ENCODE assay signal across 16 mouse cellular contexts in the genomic region with DNA sequence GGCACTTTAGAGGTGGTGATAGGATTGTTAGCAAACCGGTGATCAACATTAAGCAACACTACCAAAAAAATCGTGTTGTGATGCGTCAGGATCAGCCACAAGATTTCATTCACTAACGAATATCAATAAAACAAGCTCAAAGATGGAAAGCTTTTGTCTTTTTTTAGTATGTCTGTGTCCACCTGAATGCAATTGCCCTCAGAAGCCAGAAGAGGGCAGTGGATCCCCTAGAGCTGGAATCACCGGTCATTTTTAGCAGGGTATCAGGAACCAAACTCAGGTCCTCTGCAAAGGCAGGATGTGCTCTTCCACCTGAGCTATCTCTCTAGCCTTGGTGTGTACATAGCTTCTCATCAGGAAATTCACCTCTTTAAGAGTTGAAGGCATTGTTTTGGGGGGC. TPM values are rescaled to one million over a fixed set of nuclear protein-coding genes. Genes with fewer than 3 reads are reported as not detected.
A peak's percentile ranks its signal among the peaks of the same experiment; 100 is the strongest.
DNase-seq lines count a peak whose midpoint lies in the region; ATAC-seq and TF ChIP-seq lines count a peak whose summit lies in the region.
"Had no signal": no experiment of that assay in that cellular context is flagged by ENCODE, and none has a peak within 500 bp of the region (broad histone marks: within the 10 kb centered on the region; RNA-seq: fewer than 3 reads in every experiment).

No protein-coding gene starts in this region.

- H3K9me3 ChIP-seq in kidney, postnatal 0 days (replicated peaks; ENCODE audit: low read length) = no peaks in the 10 kb centered on the region
- no peaks in the 10 kb centered on the region for H3K9me3 ChIP-seq in intestine, embryonic 15.5 days
- no peaks in the 10 kb centered on the region for H3K9me3 ChIP-seq in forebrain, embryonic 11.5 days (ENCODE audit: control insufficient read depth, low read length)
- H3K9me3 ChIP-seq: heart, embryonic 13.5 days; hindbrain, embryonic 10.5 days; liver, embryonic 15.5 days had no signal

- no peaks in the 10 kb centered on the region for H3K27me3 ChIP-seq in kidney, postnatal 0 days (ENCODE audit: insufficient read depth, low read length)
- H3K27me3 ChIP-seq in testis, adult 2 months (ENCODE audit: control insufficient read depth, insufficient read depth, low read length) = no peaks in the 10 kb centered on the region
- no peaks in the 10 kb centered on the region for H3K27me3 ChIP-seq in intestine, embryonic 15.5 days (replicated peaks)
- H3K27me3 ChIP-seq in forebrain, embryonic 11.5 days (ENCODE audit: control insufficient read depth, insufficient read depth, low read length) = no peaks in the 10 kb centered on the region; the same call in 1 of the 2 replicates

- H3K9ac ChIP-seq in kidney, postnatal 0 days (ENCODE audit: low read depth, low read length) = no peak overlapping the region
- H3K9ac ChIP-seq in intestine, embryonic 15.5 days = no peak overlapping the region
- H3K9ac ChIP-seq in forebrain, embryonic 11.5 days (ENCODE audit: low read length) = no peak overlapping the region
- H3K9ac ChIP-seq: heart, embryonic 13.5 days; liver, embryonic 15.5 days had no signal

- H3K4me2 ChIP-seq in kidney, postnatal 0 days (ENCODE audit: low read length) = no peak overlapping the region
- no peak overlapping the region for H3K4me2 ChIP-seq in intestine, embryonic 15.5 days (replicated peaks)
- no peak overlapping the region for H3K4me2 ChIP-seq in forebrain, embryonic 11.5 days (ENCODE audit: low read depth, low read length, severe bottlenecking)
- H3K4me2 ChIP-seq: heart, embryonic 13.5 days; liver, embryonic 15.5 days had no signal

- H3K4me1 ChIP-seq in kidney, postnatal 0 days (replicated peaks; ENCODE audit: insufficient read depth, low read length) = no peaks in the 10 kb centered on the region; the same call in 1 of the 2 replicates
- H3K4me1 ChIP-seq in testis, adult 2 months (ENCODE audit: control insufficient read depth, insufficient read depth, low read length) = peaks cover 5% of the 10 kb centered on the region
- 0 out of 2 replicates have a peak, but pooled peaks cover 3% of the 10 kb centered on the region for H3K4me1 ChIP-seq in intestine, embryonic 15.5 days (replicated peaks)
- H3K4me1 ChIP-seq in forebrain, embryonic 11.5 days (replicated peaks; ENCODE audit: control insufficient read depth, insufficient read depth, low read length) = peaks cover 2% of the 10 kb centered on the region; the same call in 1 of the 2 replicates

- H3K36me3 ChIP-seq in kidney, postnatal 0 days (ENCODE audit: insufficient read depth, low read length) = peaks cover 11% of the 10 kb centered on the region; the same call in 1 of the 2 replicates
- H3K36me3 ChIP-seq in testis, adult 2 months (ENCODE audit: control insufficient read depth, insufficient read depth, low read length) = peaks cover 1% of the 10 kb centered on the region; the same call in 1 of the 2 replicates
- peaks cover 6% of the 10 kb centered on the region for H3K36me3 ChIP-seq in intestine, embryonic 15.5 days
- H3K36me3 ChIP-seq in forebrain, embryonic 11.5 days (ENCODE audit: control insufficient read depth, insufficient read depth, low read length) = no peaks in the 10 kb centered on the region; the same call in 1 of the 2 replicates
- H3K36me3 ChIP-seq: liver, embryonic 15.5 days had no signal

- H3K4me3 ChIP-seq in kidney, postnatal 0 days (replicated peaks; ENCODE audit: low read depth, low read length) = no peak overlapping the region
- H3K4me3 ChIP-seq in testis, adult 2 months (ENCODE audit: control insufficient read depth, low read depth, low read length) = peak overlapping the region; percentile 86
- no peak overlapping the region for H3K4me3 ChIP-seq in intestine, embryonic 15.5 days (replicated peaks)
- H3K4me3 ChIP-seq in forebrain, embryonic 11.5 days (ENCODE audit: low read depth, low read length) = no peak overlapping the region
- H3K4me3 ChIP-seq: heart, embryonic 13.5 days; hindbrain, embryonic 10.5 days; liver, embryonic 15.5 days had no signal

- ATAC-seq in kidney, postnatal 0 days (replicated peaks; ENCODE audit: low FRiP score, low read depth) = no peak
- no peak for ATAC-seq in intestine, embryonic 15.5 days
- no peak for ATAC-seq in forebrain, embryonic 11.5 days (replicated peaks; ENCODE audit: low FRiP score)
- ATAC-seq: forebrain, embryonic 16.5 days had no signal

- TF ChIP-seq POLR2A in testis, adult 2 months (IDR thresholded peaks at IDR 0.05; ENCODE audit: control insufficient read depth, low read depth, low read length) = no peak

- peak; percentile 49 for TF ChIP-seq CTCF in kidney, postnatal 0 days (IDR thresholded peaks at IDR 0.05; ENCODE audit: low read depth)
- no peak for TF ChIP-seq CTCF in testis, adult 2 months (IDR thresholded peaks at IDR 0.05; ENCODE audit: control insufficient read depth, insufficient read depth, insufficient replicate concordance, low read depth, low read length)

- no peak for DNase-seq in kidney, postnatal 0 days (ENCODE audit: low spot score)
- no peak for DNase-seq in kidney, postnatal 14 days
- no peak for DNase-seq in testis, postnatal 10 days (ENCODE audit: low spot score)
- peak; percentile 57 for DNase-seq in ZHBTc4 (ENCODE audit: low read depth, low spot score)
- no peak for DNase-seq in forebrain, embryonic 11.5 days (ENCODE audit: low spot score)
- DNase-seq: cerebellum, adult 8-10 months; embryo, embryonic 11 days; gastrocnemius, postnatal 14 days; kidney, adult 8-10 months; thymus, adult 18-20 months had no signal

- WGBS in kidney, postnatal 0 days = 87% methylated on average over 5 of the region's 5 CpGs
- WGBS in intestine, embryonic 15.5 days = 84% methylated on average over 5 of the region's 5 CpGs
- WGBS in forebrain, embryonic 11.5 days = 78% methylated on average over 5 of the region's 5 CpGs

- H3K27ac ChIP-seq in kidney, postnatal 0 days = no peak overlapping the region
- H3K27ac ChIP-seq in testis, adult 2 months (ENCODE audit: control insufficient read depth, insufficient read depth, low read depth, low read length) = peak overlapping the region; percentile 26; the same call in 1 of the 2 replicates
- H3K27ac ChIP-seq in intestine, embryonic 15.5 days = no peak overlapping the region
- H3K27ac ChIP-seq in forebrain, embryonic 11.5 days (ENCODE audit: low read depth, low read length) = no peak overlapping the region
- H3K27ac ChIP-seq: heart, embryonic 13.5 days; hindbrain, embryonic 10.5 days; liver, embryonic 15.5 days had no signal

RNA-seq across cellular contexts. Expression of a gene that starts 20.7 kb away (rescaled TPM):
- polyA plus RNA-seq in kidney, postnatal 0 days (2015; fragmentation: Nextera tagmentation; extraction: Ambion mirVana) = 13.0 and 14.0 TPM in 2 replicates
- polyA plus RNA-seq in testis, adult 2 months (2012; rRNA removed) = not detected in 2 replicates
- polyA plus RNA-seq in intestine, embryonic 15.5 days (2015; fragmentation: Nextera tagmentation; extraction: Ambion mirVana) = 29.6 and 33.9 TPM in 2 replicates
- 2.5 and 4.4 TPM in 2 replicates for polyA plus RNA-seq in forebrain, embryonic 11.5 days (2014; fragmentation: Nextera tagmentation; extraction: Ambion mirVana)
